Mouse (Mus musculus) embryonic facial prominence, embryonic 11.5 days (tissue): ENCODE data around the gene Tesk2. TPM values are rescaled to one million over a fixed set of nuclear protein-coding genes. Genes with fewer than 3 reads are reported as not detected.
A peak's percentile ranks its signal among the peaks of the same experiment; 100 is the strongest.

Experiments used
- ATAC-seq: fragments of 200-750 bp; cut with Nextera tagmentation; replicated peaks from 2 replicates; pipeline ENCODE4 v1.8.0; 2017; ENCODE audit warnings: low read depth; ENCODE audit not compliant: insufficient number of reproducible peaks, low FRiP score, low TSS enrichment
- DNase-seq: peaks from one replicate; pipeline ENCODE4 v3.0.0-alpha.2; 2015; ENCODE audit warnings: low spot score
- H3K27ac ChIP-seq: fragments of 300-500 bp; sonication (generic); replicated peaks from 2 replicates; pipeline ENCODE4 v1.5.1; 2014; ENCODE audit warnings: mild to moderate bottlenecking, low read depth, low read length, control low read depth
- H3K27me3 ChIP-seq: fragments of 300-500 bp; sonication (generic); 2 replicates; pipeline ENCODE4 v1.6.1; 2014; ENCODE audit warnings: mild to moderate bottlenecking, low read length, moderate library complexity, mixed read lengths; ENCODE audit not compliant: control insufficient read depth, insufficient read depth
- H3K36me3 ChIP-seq: fragments of 300-500 bp; sonication (generic); replicated peaks from 2 replicates; pipeline ENCODE4 v1.6.1; 2014; ENCODE audit warnings: low read depth, mild to moderate bottlenecking, low read length, moderate library complexity, mixed read lengths; ENCODE audit not compliant: control insufficient read depth, insufficient read depth
- H3K4me1 ChIP-seq: fragments of 300-500 bp; sonication (generic); 2 replicates; pipeline ENCODE4 v1.6.1; 2014; ENCODE audit warnings: low read length, mixed read lengths; ENCODE audit not compliant: control insufficient read depth, insufficient read depth
- H3K4me2 ChIP-seq: fragments of 300-500 bp; sonication (generic); 2 replicates; pipeline ENCODE4 v1.6.1; 2014; ENCODE audit warnings: low read depth, mild to moderate bottlenecking, control low read depth, low read length, moderate library complexity
- H3K4me3 ChIP-seq: fragments of 300-500 bp; sonication (generic); 2 replicates; pipeline ENCODE4 v1.5.1; 2014; ENCODE audit warnings: low read depth, low read length, control low read depth
- H3K9ac ChIP-seq: fragments of 300-500 bp; sonication (generic); replicated peaks from 2 replicates; pipeline ENCODE4 v1.6.1; 2014; ENCODE audit warnings: mild to moderate bottlenecking, control low read depth, low read length
- H3K9me3 ChIP-seq: fragments of 300-500 bp; sonication (generic); replicated peaks from 2 replicates; pipeline ENCODE4 v1.6.1; 2016; ENCODE audit warnings: mild to moderate bottlenecking, low read length, inconsistent platforms, mixed read lengths; ENCODE audit not compliant: control insufficient read depth
- WGBS: fragments of 180-500 bp; shearing (Covaris S2); extraction: QIAGEN DNeasy Blood & Tissue Kit; methylation state at CpG from one replicate; pipeline ENCODE4 v1.1.7; 2014; 5-methylcytosine and 5-hydroxymethylcytosine counted together
- polyA plus RNA-seq: library from polyadenylated mRNA; unstranded; fragments of >200 nt; fragmentation: Nextera tagmentation; extraction: Ambion mirVana; gene quantifications from 2 replicates; pipeline ENCODE4 v1.2.1, GENCODE M21; 2014

Gene Tesk2
- polyA plus RNA-seq, 1 experiment from 2014 or later = 12.9 TPM

GRCm38 (mm10) chr4:116849901-116850300 lies 129.2 kb downstream of the Tesk2 start:
- DNase-seq (no peak), ATAC-seq (no peak)

DNA sequence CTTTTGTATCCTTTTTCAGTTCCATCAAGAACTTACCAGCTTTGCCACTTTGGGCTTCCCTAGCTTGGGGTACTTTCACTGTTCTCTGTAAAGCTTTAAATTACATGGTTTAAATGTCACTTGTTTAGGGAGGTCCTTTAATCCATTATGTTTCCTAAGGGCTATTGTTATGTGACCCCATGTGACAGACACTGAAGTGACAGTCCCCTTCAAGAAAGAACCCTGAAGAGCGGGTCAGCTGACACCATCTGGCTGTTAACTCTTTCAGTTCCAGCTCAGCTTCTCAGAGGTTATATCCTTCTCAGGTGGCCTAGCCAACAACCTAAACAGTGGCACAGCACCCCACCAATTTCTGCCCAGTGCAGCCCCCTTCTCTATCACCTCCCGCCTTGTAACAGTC lies 133.5 kb downstream of the Tesk2 start:
- DNase-seq (peak; percentile 31), ATAC-seq (0 out of 2 replicates have a peak, but pooled peaks have one; percentile 44)
- Histone ChIP-seq H3K9me3 (no peaks in the 10 kb centered on the region), H3K4me2 (no peak overlapping the region), H3K4me3 (no peak overlapping the region), H3K4me1 (no peaks in the 10 kb centered on the region), H3K36me3 (no peaks in the 10 kb centered on the region), H3K9ac (no peak overlapping the region), H3K27ac (no peak overlapping the region), H3K27me3 (no peaks in the 10 kb centered on the region)
- 14% methylated on average over 2 of the region's 2 CpGs for whole genome bisulfite sequencing

More at GRCm38 (mm10) chr4:116849901-116850300, 129.2 kb downstream of the Tesk2 start:
- Histone ChIP-seq H3K27ac (no peak overlapping the region), H3K4me1 (no peaks in the 10 kb centered on the region), H3K9ac (no peak overlapping the region), H3K27me3 (no peaks in the 10 kb centered on the region), H3K36me3 (no peaks in the 10 kb centered on the region), H3K4me3 (no peak overlapping the region), H3K9me3 (no peaks in the 10 kb centered on the region), H3K4me2 (no peak overlapping the region)
- 85% methylated on average over 3 of the region's 3 CpGs for WGBS

Other genes starting within 250 kb of the Tesk2 start
- 5.0 and 5.2 TPM in 2 replicates for gene Ipp, start 213.4 kb upstream of the Tesk2 start, polyA plus RNA-seq
- gene Tmem69, start 165.0 kb upstream of the Tesk2 start, polyA plus RNA-seq = 33.8 and 37.7 TPM in 2 replicates
- gene Gpbp1l1, start 163.3 kb upstream of the Tesk2 start, polyA plus RNA-seq = 47.9 and 51.2 TPM in 2 replicates
- gene Ccdc17, start 124.3 kb upstream of the Tesk2 start, polyA plus RNA-seq = 1.4 and 2.1 TPM in 2 replicates
- gene Nasp, start 93.0 kb upstream of the Tesk2 start, polyA plus RNA-seq = 324 and 364 TPM in 2 replicates
- 727 and 756 TPM in 2 replicates for gene Akr1a1, start 69.3 kb upstream of the Tesk2 start, polyA plus RNA-seq
- gene Prdx1, start 35.4 kb upstream of the Tesk2 start, polyA plus RNA-seq = 1,282 and 1,318 TPM in 2 replicates
- gene Mmachc, start 12.5 kb upstream of the Tesk2 start, polyA plus RNA-seq = 20.0 and 24.6 TPM in 2 replicates
- gene Ccdc163, start 12.4 kb upstream of the Tesk2 start, polyA plus RNA-seq = 24.9 and 33.3 TPM in 2 replicates
- gene Toe1, start 86.7 kb downstream of the Tesk2 start, polyA plus RNA-seq = 36.1 and 39.0 TPM in 2 replicates
- 13.9 and 17.7 TPM in 2 replicates for gene Mutyh, start 86.8 kb downstream of the Tesk2 start, polyA plus RNA-seq
- gene Hpdl, start 100.8 kb downstream of the Tesk2 start, polyA plus RNA-seq = 1.2 and 1.7 TPM in 2 replicates
- 3.0 and 3.3 TPM in 2 replicates for gene Zswim5, start 156.4 kb downstream of the Tesk2 start, polyA plus RNA-seq